Mouse (Mus musculus): Measurements from ENCODE around the gene Lypd6. TPM values are rescaled to one million over a fixed set of nuclear protein-coding genes. Genes with fewer than 3 reads are reported as not detected.

Gene Lypd6
- polyA plus RNA-seq, 1 experiment from 2014 or later = 4.6 TPM

GRCm38 (mm10) chr2:50084746-50085145 is 18.5 kb downstream of the Lypd6 start:
- Histone ChIP-seq H3K27me3 (ENCODE audit: low read depth, poor library complexity, severe bottlenecking) (no peaks in the 10 kb centered on the region), H3K9me3 (replicated peaks) (no peaks in the 10 kb centered on the region), H3K27ac (no peak overlapping the region), H3K4me1 (peaks cover 4% of the 10 kb centered on the region), H3K4me3 (no peak overlapping the region), H3K36me3 (no peaks in the 10 kb centered on the region)
- DNase-seq (ENCODE audit: low spot score) = no peak
- 62% methylated on average over 3 of the region's 3 CpGs for WGBS

DNA sequence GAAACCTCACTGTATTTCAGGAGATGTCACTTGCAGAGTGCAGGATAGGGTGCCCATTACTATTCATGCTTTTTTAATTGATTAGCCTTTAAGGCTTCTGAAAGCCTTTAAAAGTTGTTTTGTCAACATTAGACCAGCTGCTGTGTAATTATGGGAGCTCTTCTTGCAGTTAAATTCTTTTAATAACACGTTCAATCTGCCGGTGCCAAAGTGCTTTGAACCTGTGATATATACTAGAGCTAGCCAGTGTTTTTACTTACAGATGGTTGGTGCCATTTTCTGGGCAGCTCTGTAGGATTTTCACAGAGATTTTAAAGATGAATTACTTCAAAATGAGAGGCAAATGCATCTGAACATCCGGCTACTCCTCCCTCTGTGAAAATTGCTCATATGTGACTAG is 21.5 kb downstream of the Lypd6 start:
- Histone ChIP-seq H3K4me3 (no peak overlapping the region), H3K27me3 (ENCODE audit: low read depth, poor library complexity, severe bottlenecking) (no peaks in the 10 kb centered on the region), H3K36me3 (no peaks in the 10 kb centered on the region), H3K4me1 (peaks cover 4% of the 10 kb centered on the region), H3K9me3 (replicated peaks) (no peaks in the 10 kb centered on the region), H3K27ac (no peak overlapping the region)
- DNase-seq (ENCODE audit: low spot score) = no peak
- WGBS = 67% methylated on average over 3 of the region's 3 CpGs

DNA sequence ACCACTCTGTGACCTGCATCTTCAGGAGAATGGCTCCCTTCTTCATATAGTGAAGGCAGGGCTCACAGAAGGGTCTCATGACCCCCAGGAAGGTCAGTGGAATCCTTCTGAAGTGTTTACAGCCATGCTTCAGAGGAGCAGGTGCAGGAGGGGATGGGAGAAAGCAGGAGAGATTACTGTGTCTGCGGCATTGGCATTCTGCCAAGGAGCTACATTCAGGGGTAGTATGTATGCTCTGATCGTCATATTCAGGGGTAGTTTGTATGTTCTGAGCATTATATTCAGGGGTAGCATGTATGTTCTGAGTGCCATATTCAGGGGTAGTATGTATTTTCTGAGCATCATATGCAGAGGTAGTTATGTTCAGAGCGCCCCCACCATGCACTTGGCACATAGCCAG is 30.1 kb downstream of the Lypd6 start:
- Histone ChIP-seq H3K27ac (no peak overlapping the region), H3K4me3 (no peak overlapping the region), H3K4me1 (peaks cover 4% of the 10 kb centered on the region), H3K27me3 (ENCODE audit: low read depth, poor library complexity, severe bottlenecking) (no peaks in the 10 kb centered on the region), H3K36me3 (no peaks in the 10 kb centered on the region), H3K9me3 (replicated peaks) (no peaks in the 10 kb centered on the region)
- 95% methylated on average over 3 of the region's 3 CpGs for WGBS
- no peak for DNase-seq (ENCODE audit: low spot score)

- 36% methylated on average over 9 of the region's 9 CpGs for WGBS
- Histone ChIP-seq H3K27me3 (ENCODE audit: low read depth, poor library complexity, severe bottlenecking) (no peaks in the 10 kb centered on the region), H3K27ac (no peak overlapping the region), H3K4me3 (no peak overlapping the region), H3K9me3 (replicated peaks) (no peaks in the 10 kb centered on the region), H3K4me1 (peaks cover 4% of the 10 kb centered on the region), H3K36me3 (no peaks in the 10 kb centered on the region)
- DNase-seq (ENCODE audit: low spot score) = no peak
Observed at GRCm38 (mm10) chr2:50100364-50101151, 34.3 kb downstream of the Lypd6 start.

DNA sequence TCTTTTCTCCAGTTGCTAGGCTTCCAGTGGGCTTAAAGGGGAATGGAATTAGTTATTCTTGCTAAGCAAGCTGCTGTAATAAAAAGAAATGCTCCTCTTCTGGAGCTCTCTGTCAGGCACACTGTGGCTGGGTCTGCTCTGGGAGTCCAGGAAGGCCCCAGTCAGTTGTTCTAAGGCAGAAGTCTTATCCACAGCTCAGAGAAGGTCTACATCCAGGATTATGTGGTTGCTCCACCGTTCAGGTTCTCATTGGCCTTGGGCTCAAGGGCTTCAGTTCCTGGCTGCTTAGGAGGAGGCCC is 34.9 kb downstream of the Lypd6 start:
- 80% methylated on average over 1 of the region's 1 CpGs for WGBS
- no peak overlapping the region for H3K27ac ChIP-seq

DNA sequence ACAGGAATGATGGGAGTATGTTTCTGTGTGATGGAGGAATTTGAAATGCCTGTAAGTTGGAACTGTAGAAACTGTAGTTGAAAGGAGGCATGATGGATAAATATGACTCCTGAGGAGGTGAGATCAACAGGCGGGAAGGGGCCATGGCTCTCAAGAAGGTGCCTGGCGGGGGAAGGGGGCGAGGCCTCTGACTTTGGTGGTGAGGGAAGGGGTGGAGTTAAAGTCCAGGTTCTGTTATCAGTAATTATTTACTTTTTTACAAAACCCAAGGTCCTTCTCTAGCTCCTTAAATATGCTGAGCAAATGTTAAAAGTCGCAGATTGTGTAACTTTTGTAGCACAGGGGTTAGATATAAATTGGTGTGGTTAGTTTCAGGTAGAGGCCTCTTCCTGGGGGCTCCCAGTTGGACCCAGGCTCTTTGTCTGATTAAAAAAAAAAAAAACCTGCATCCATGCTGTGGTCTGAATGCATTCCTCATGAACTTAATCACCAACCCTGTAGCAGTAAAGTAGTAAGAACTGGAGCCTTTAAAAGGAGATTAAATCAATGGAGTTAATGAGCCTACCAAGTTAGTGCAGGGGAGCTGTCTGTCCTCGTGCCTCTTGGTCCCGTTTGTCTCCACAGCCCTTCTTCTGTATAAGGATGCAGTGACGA is 37.7 kb downstream of the Lypd6 start:
- 78% methylated on average over 7 of the region's 7 CpGs for WGBS
- peaks cover 4% of the 10 kb centered on the region for H3K4me1 ChIP-seq
- no peaks in the 10 kb centered on the region for H3K27me3 ChIP-seq (ENCODE audit: low read depth, poor library complexity, severe bottlenecking)
- H3K9me3 ChIP-seq (replicated peaks) = no peaks in the 10 kb centered on the region
- no peaks in the 10 kb centered on the region for H3K36me3 ChIP-seq
- no peak overlapping the region for H3K27ac ChIP-seq
- no peak for DNase-seq (ENCODE audit: low spot score)
- H3K4me3 ChIP-seq = no peak overlapping the region

More for the DNA sequence above, 34.9 kb downstream of the Lypd6 start:
- H3K36me3 ChIP-seq = no peaks in the 10 kb centered on the region
- H3K4me1 ChIP-seq = peaks cover 4% of the 10 kb centered on the region
- H3K9me3 ChIP-seq (replicated peaks) = no peaks in the 10 kb centered on the region
- no peaks in the 10 kb centered on the region for H3K27me3 ChIP-seq (ENCODE audit: low read depth, poor library complexity, severe bottlenecking)
- no peak overlapping the region for H3K4me3 ChIP-seq
- DNase-seq (ENCODE audit: low spot score) = no peak

DNA sequence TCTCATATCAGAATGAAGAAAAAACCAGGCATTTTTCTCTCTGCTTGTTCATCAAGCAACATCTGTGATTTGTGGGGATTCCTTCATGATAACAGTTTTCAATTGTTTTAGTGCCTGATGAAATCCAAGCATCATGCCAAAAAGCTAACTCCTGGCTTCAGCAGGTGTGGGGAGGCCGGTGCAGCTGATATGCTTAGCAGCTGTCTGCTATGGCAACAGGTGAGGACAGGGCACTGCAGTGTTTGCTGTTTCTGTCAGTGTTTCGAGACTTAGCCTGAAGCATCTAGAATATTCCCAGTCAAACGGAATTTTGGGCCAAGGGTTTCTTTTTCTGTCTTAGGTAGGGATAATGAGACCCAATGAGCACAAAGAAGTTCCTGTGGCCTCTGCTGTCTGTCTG is 39.4 kb downstream of the Lypd6 start:
- Histone ChIP-seq H3K9me3 (replicated peaks) (no peaks in the 10 kb centered on the region), H3K27me3 (ENCODE audit: low read depth, poor library complexity, severe bottlenecking) (no peaks in the 10 kb centered on the region), H3K36me3 (no peaks in the 10 kb centered on the region), H3K4me3 (no peak overlapping the region), H3K27ac (no peak overlapping the region), H3K4me1 (no peaks in the 10 kb centered on the region; the same call in 1 of the 2 replicates)
- WGBS = 86% methylated on average over 3 of the region's 3 CpGs
- DNase-seq (ENCODE audit: low spot score) = no peak

DNA sequence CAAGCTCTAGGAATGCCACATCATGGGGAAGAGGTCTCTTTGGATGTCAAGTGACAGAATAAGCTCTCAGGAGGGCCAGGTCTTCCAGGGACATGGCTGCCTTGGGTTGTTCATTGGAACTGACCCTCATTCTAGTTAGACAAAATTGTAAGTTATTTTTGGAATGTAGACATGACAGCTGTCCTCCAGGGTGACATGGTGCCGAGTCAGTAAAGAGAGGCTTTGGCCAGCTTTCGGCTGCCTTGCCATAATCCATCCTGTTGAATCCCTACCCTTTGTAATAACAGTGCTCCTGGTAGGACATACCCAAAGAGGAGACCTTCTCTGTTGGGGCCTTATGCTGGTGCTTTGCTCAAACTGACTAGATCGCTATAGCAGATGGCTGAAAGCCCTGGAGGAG is 39.8 kb downstream of the Lypd6 start:
- H3K27ac ChIP-seq = no peak overlapping the region
- WGBS = 86% methylated on average over 3 of the region's 3 CpGs
- H3K4me3 ChIP-seq = no peak overlapping the region
- no peaks in the 10 kb centered on the region for H3K27me3 ChIP-seq (ENCODE audit: low read depth, poor library complexity, severe bottlenecking)
- H3K9me3 ChIP-seq (replicated peaks) = no peaks in the 10 kb centered on the region
- DNase-seq (ENCODE audit: low spot score) = no peak
- H3K36me3 ChIP-seq = no peaks in the 10 kb centered on the region
- H3K4me1 ChIP-seq = no peaks in the 10 kb centered on the region; the same call in 1 of the 2 replicates

DNA sequence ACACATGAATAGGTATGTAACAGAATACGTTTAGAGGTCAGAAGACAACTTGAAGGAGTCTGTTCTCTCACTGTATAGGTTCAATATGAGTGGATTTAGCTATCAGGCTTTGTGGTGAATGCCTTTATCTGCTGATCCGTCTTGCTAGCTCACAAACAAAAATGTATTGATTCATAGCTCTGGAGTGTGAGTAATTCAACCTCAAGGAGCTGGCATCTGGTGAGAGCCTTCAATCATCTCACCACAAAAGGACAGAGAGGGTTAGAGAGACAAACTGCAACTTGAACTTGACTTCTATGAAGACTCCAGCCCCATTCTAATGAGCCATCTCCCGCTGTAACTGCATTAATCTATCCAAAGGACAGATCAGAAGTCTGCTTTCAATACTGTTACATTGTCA is 40.6 kb downstream of the Lypd6 start:
- Histone ChIP-seq H3K27ac (no peak overlapping the region), H3K36me3 (no peaks in the 10 kb centered on the region), H3K4me3 (no peak overlapping the region), H3K9me3 (replicated peaks) (no peaks in the 10 kb centered on the region), H3K27me3 (ENCODE audit: low read depth, poor library complexity, severe bottlenecking) (no peaks in the 10 kb centered on the region), H3K4me1 (no peaks in the 10 kb centered on the region; the same call in 1 of the 2 replicates)
- WGBS = 86% methylated on average over 3 of the region's 3 CpGs
- DNase-seq (ENCODE audit: low spot score) = no peak

GRCm38 (mm10) chr2:50110167-50110566 is 43.9 kb downstream of the Lypd6 start:
- no peaks in the 10 kb centered on the region for H3K27me3 ChIP-seq (ENCODE audit: low read depth, poor library complexity, severe bottlenecking)
- WGBS = 68% methylated on average over 10 of the region's 10 CpGs
- H3K27ac ChIP-seq = no peak overlapping the region
- DNase-seq (ENCODE audit: low spot score) = no peak
- H3K4me3 ChIP-seq = no peak overlapping the region
- H3K4me1 ChIP-seq = no peaks in the 10 kb centered on the region
- H3K36me3 ChIP-seq = no peaks in the 10 kb centered on the region
- H3K9me3 ChIP-seq (replicated peaks) = no peaks in the 10 kb centered on the region

GRCm38 (mm10) chr2:50111169-50111568 is 44.9 kb downstream of the Lypd6 start:
- Histone ChIP-seq H3K9me3 (replicated peaks) (no peaks in the 10 kb centered on the region), H3K36me3 (no peaks in the 10 kb centered on the region), H3K4me1 (no peaks in the 10 kb centered on the region), H3K27ac (no peak overlapping the region), H3K27me3 (ENCODE audit: low read depth, poor library complexity, severe bottlenecking) (no peaks in the 10 kb centered on the region), H3K4me3 (no peak overlapping the region)
- DNase-seq (ENCODE audit: low spot score) = no peak
- whole genome bisulfite sequencing = 88% methylated on average over 3 of the region's 3 CpGs

DNA sequence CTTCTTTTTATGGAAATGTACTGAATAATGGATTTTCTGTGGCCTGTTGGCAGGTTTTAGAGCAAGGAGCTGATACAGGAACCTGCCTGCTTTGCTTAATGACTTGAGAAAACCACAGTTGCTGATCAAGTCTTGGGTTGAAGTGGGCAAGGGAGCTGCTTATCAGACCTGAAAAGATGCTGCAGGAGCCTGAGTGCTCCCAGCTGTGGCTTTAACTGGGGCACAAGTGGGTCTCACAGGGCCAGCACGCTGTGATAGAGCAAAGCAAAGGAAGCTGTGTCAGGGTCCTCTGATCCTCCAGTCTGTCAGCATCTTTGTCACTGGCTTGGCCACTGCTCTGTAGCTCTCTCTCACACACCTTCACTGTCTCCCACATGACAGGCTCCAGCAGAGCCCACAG is 45.4 kb downstream of the Lypd6 start:
- Histone ChIP-seq H3K9me3 (replicated peaks) (no peaks in the 10 kb centered on the region), H3K36me3 (no peaks in the 10 kb centered on the region), H3K4me1 (no peaks in the 10 kb centered on the region), H3K27me3 (ENCODE audit: low read depth, poor library complexity, severe bottlenecking) (no peaks in the 10 kb centered on the region), H3K27ac (no peak overlapping the region), H3K4me3 (no peak overlapping the region)
- no peak for DNase-seq (ENCODE audit: low spot score)
- WGBS = 57% methylated on average over 1 of the region's 1 CpGs

GRCm38 (mm10) chr2:50112427-50112826 is 46.2 kb downstream of the Lypd6 start:
- no peaks in the 10 kb centered on the region for H3K27me3 ChIP-seq (ENCODE audit: low read depth, poor library complexity, severe bottlenecking)
- no peaks in the 10 kb centered on the region for H3K9me3 ChIP-seq (replicated peaks)
- no peak overlapping the region for H3K27ac ChIP-seq
- no peaks in the 10 kb centered on the region for H3K4me1 ChIP-seq
- no peak for DNase-seq (ENCODE audit: low spot score)
- no peaks in the 10 kb centered on the region for H3K36me3 ChIP-seq
- H3K4me3 ChIP-seq = no peak overlapping the region
- WGBS = 92% methylated on average over 5 of the region's 5 CpGs

Data from limb, embryonic 10.5 days (tissue).